Mouse (Mus musculus) left cerebral cortex, postnatal 4 days (tissue): Measurements from ENCODE around the gene Creld1. TPM values are rescaled to one million over a fixed set of nuclear protein-coding genes. Genes with fewer than 3 reads are reported as not detected.

Experiments used
- DNase-seq: peaks from one replicate; pipeline ENCODE4 v3.0.0-alpha.2; 2022
- intact Hi-C: fragments of 180-260 bp; cut with DNase I; formaldehyde crosslinking; loops from one replicate; pipeline ENCODE4 v1.15.1; 2025
- microRNA-seq: library from miRNA; unstranded; fragments of <30 nt; microRNA quantifications from one replicate; pipeline ENCODE4 v1.2.0, GENCODE M21; 2022
- total RNA-seq, 2 experiments: library from RNA; stranded (reverse); gene quantifications; 2 replicates each; pipeline ENCODE4 v1.2.3; 2021

Gene Creld1
- total RNA-seq, 2 experiments from 2014 or later, result 80.4 to 82.1 TPM

GRCm38 (mm10) chr6:113505689-113506088, 22.6 kb downstream of the Creld1 start:
- no peak for DNase-seq
- intact Hi-C loops, result no loop called here

GRCm38 (mm10) chr6:113507130-113507529, 24.0 kb downstream of the Creld1 start:
- no peak for DNase-seq
- intact Hi-C loops, result no loop called here

- intact Hi-C loops, result no loop called here
- peak; percentile 63 for DNase-seq
Measured at GRCm38 (mm10) chr6:113508272-113508946, 25.3 kb downstream of the Creld1 start.

GRCm38 (mm10) chr6:113508947-113509280, 25.8 kb downstream of the Creld1 start:
- DNase-seq, result peak; percentile 81
- intact Hi-C loops, result no loop called here

GRCm38 (mm10) chr6:113513944-113514343, 30.8 kb downstream of the Creld1 start:
- DNase-seq, result no peak
- intact Hi-C loops, result no loop called here

- intact Hi-C loops, result no loop called here
- no peak for DNase-seq
Measured at GRCm38 (mm10) chr6:113514600-113514999, 31.5 kb downstream of the Creld1 start.

- intact Hi-C loops, result no loop called here
Measured at GRCm38 (mm10) chr6:113517434-113518080, 34.5 kb downstream of the Creld1 start.

GRCm38 (mm10) chr6:113522310-113522709, 39.2 kb downstream of the Creld1 start:
- DNase-seq, result no peak
- intact Hi-C loops, result loop anchor here (10.0 kb wide), 1 partner anchor 182 kb away; no protein-coding TSS in a partner anchor

More at GRCm38 (mm10) chr6:113517434-113518080, 34.5 kb downstream of the Creld1 start:
- no peak for DNase-seq

GRCm38 (mm10) chr6:113523420-113523819, 40.3 kb downstream of the Creld1 start:
- DNase-seq, result no peak
- intact Hi-C loops, result loop anchor here (10.0 kb wide), 1 partner anchor 181 kb away; no protein-coding TSS in a partner anchor

- DNase-seq, result peak; percentile 91
- intact Hi-C loops, result no loop called here
Measured at GRCm38 (mm10) chr6:113530932-113531839, 48.1 kb downstream of the Creld1 start, which contains the start of the genes Emc3 and Fancd2. Gene Emc3 (minus strand): TSS chr6:113531652. Gene Fancd2 (plus strand): TSS chr6:113531682.

GRCm38 (mm10) chr6:113531840-113532404, 48.8 kb downstream of the Creld1 start:
- intact Hi-C loops, result no loop called here
- no peak for DNase-seq

- intact Hi-C loops, result no loop called here
- no peak for DNase-seq
Measured at GRCm38 (mm10) chr6:113534886-113535285, 51.8 kb downstream of the Creld1 start.

GRCm38 (mm10) chr6:113541610-113542009, 58.5 kb downstream of the Creld1 start:
- DNase-seq, result no peak
- intact Hi-C loops, result no loop called here

Small RNA genes lying within 50 kb of the gene (microRNA-seq; reads per million reads assigned to microRNA genes)
- gene Gm23365, result not detected

Other genes starting within 250 kb of the Creld1 start
- gene Mtmr14, start 245.5 kb upstream of the Creld1 start, total RNA-seq, result 10 to 100 TPM; 25.2 to 25.6 TPM
- 1 to 10 TPM; 7.3 to 8.3 TPM for gene Cpne9, start 201.0 kb upstream of the Creld1 start, total RNA-seq
- 10 to 100 TPM; 32.8 TPM for gene Brpf1, start 176.2 kb upstream of the Creld1 start, total RNA-seq
- gene Ogg1, start 156.3 kb upstream of the Creld1 start, total RNA-seq, result 1 to 10 TPM; 8.8 to 9.4 TPM
- 100 to 1,000 TPM in 1 of 2 experiments, 10 to 100 TPM in 1; 94.4 to 104 TPM for gene Camk1, start 139.3 kb upstream of the Creld1 start, total RNA-seq
- 10 to 100 TPM; 64.4 to 68.2 TPM for gene Tada3, start 105.4 kb upstream of the Creld1 start, total RNA-seq
- gene Arpc4, start 105.2 kb upstream of the Creld1 start, total RNA-seq, result 100 to 1,000 TPM; 288 to 299 TPM
- gene Ttll3, start 94.0 kb upstream of the Creld1 start, total RNA-seq, result 10 to 100 TPM; 12.4 to 14.1 TPM
- gene Rpusd3, start 64.0 kb upstream of the Creld1 start, total RNA-seq, result 10 to 100 TPM; 14.4 to 15.2 TPM
- gene Cidec, start 47.5 kb upstream of the Creld1 start, total RNA-seq, result not detected
- gene Jagn1, start 40.7 kb upstream of the Creld1 start, total RNA-seq, result 10 to 100 TPM; 39.1 to 44.9 TPM
- under 1 TPM; 0.26 to 0.30 TPM for gene Il17re, start 24.8 kb upstream of the Creld1 start, total RNA-seq
- 1 to 10 TPM; 2.2 to 2.4 TPM for gene Il17rc, start 11.9 kb upstream of the Creld1 start, total RNA-seq
- 10 to 100 TPM; 15.5 to 19.7 TPM for gene Prrt3, start 18.6 kb downstream of the Creld1 start, total RNA-seq
- gene Emc3, start 48.4 kb downstream of the Creld1 start, total RNA-seq, result 10 to 100 TPM; 62.3 to 71.1 TPM
- gene Fancd2, start 48.4 kb downstream of the Creld1 start, total RNA-seq, result 1 to 10 TPM; 5.4 to 7.0 TPM
- under 1 TPM in 1 of 2 experiments, not detected in 1; 0.28 TPM for gene Fancd2os, start 117.4 kb downstream of the Creld1 start, total RNA-seq
- gene Brk1, start 121.5 kb downstream of the Creld1 start, total RNA-seq, result 100 to 1,000 TPM; 166 to 181 TPM
- gene Vhl, start 140.7 kb downstream of the Creld1 start, total RNA-seq, result 10 to 100 TPM; 50.0 to 61.8 TPM
- 1 to 10 TPM; 7.9 to 8.1 TPM for gene Irak2, start 155.2 kb downstream of the Creld1 start, total RNA-seq
- 10 to 100 TPM; 95.0 to 98.1 TPM for gene Tatdn2, start 213.8 kb downstream of the Creld1 start, total RNA-seq
- gene Ghrl, start 236.6 kb downstream of the Creld1 start, total RNA-seq, result not detected